Mouse (Mus musculus) liver, embryonic 16.5 days (tissue): ENCODE results near the gene Zfp523. TPM values are rescaled to one million over a fixed set of nuclear protein-coding genes. Genes with fewer than 3 reads are reported as not detected.
A peak's percentile ranks its signal among the peaks of the same experiment; 100 is the strongest.

Experiments used
- ATAC-seq: fragments of 200-750 bp; cut with Nextera tagmentation; 2 replicates; pipeline ENCODE4 v1.8.0; 2017; ENCODE audit warnings: low read depth, mild to moderate bottlenecking, moderate number of reproducible peaks, moderate library complexity
- H3K27ac ChIP-seq: fragments of 300-500 bp; sonication (generic); 2 replicates; pipeline ENCODE4 v1.5.1; 2014; ENCODE audit warnings: mild to moderate bottlenecking, low read length
- H3K27me3 ChIP-seq: fragments of 300-500 bp; sonication (generic); 2 replicates; pipeline ENCODE4 v1.6.1; 2014; ENCODE audit warnings: low read depth, low read length, mixed read lengths; ENCODE audit not compliant: control insufficient read depth, insufficient read depth
- H3K36me3 ChIP-seq: fragments of 300-500 bp; sonication (generic); 2 replicates; pipeline ENCODE4 v1.6.1; 2014; ENCODE audit warnings: mild to moderate bottlenecking; ENCODE audit not compliant: control insufficient read depth, insufficient read depth
- H3K4me1 ChIP-seq: fragments of 300-500 bp; sonication (generic); 2 replicates; pipeline ENCODE4 v1.6.1; 2014; ENCODE audit warnings: low read depth, low read length, mixed read lengths; ENCODE audit not compliant: control insufficient read depth
- H3K4me2 ChIP-seq: fragments of 300-500 bp; sonication (generic); 2 replicates; pipeline ENCODE4 v1.6.1; 2014; ENCODE audit warnings: low read depth, low read length, mixed read lengths
- H3K4me3 ChIP-seq: fragments of 300-500 bp; sonication (generic); 2 replicates; pipeline ENCODE4 v1.5.1; 2014; ENCODE audit warnings: low read depth, mild to moderate bottlenecking, low read length
- H3K9ac ChIP-seq: fragments of 300-500 bp; sonication (generic); 2 replicates; pipeline ENCODE4 v1.6.1; 2014; ENCODE audit warnings: low read depth, low read length
- H3K9me3 ChIP-seq: fragments of 300-500 bp; sonication (generic); replicated peaks from 2 replicates; pipeline ENCODE4 v1.6.1; 2016; ENCODE audit warnings: low read length; ENCODE audit not compliant: control insufficient read depth
- WGBS: fragments of 180-500 bp; shearing (Covaris S2); extraction: QIAGEN DNeasy Blood & Tissue Kit; methylation state at CpG from one replicate; pipeline ENCODE4 v1.1.7; 2014; ENCODE audit not compliant: insufficient replicate concordance; 5-methylcytosine and 5-hydroxymethylcytosine counted together
- polyA plus RNA-seq: library from polyadenylated mRNA; unstranded; fragments of >200 nt; fragmentation: Nextera tagmentation; extraction: Ambion mirVana; gene quantifications from 2 replicates; pipeline ENCODE4 v1.2.1, GENCODE M21; 2015

Gene Zfp523
- polyA plus RNA-seq, 1 experiment from 2014 or later: 6.2 TPM

- under 1% methylated on average over 52 of the region's 57 CpGs for WGBS
- peak within 1 kb of the TSS; percentile 92 for H3K4me2 ChIP-seq
- H3K4me1 ChIP-seq: peaks cover 34% of the 10 kb centered on the region
- ATAC-seq: peak; percentile 96
- H3K9me3 ChIP-seq: no peaks in the 10 kb centered on the region
- peak within 1 kb of the TSS; percentile 86 for H3K4me3 ChIP-seq
- H3K27ac ChIP-seq: peak within 1 kb of the TSS; percentile 62
- H3K27me3 ChIP-seq: no peaks in the 10 kb centered on the region
- peak within 1 kb of the TSS; percentile 93 for H3K9ac ChIP-seq
- no peaks in the 10 kb centered on the region for H3K36me3 ChIP-seq
Observed at GRCm38 (mm10) chr17:28232475-28233060, 55.6 kb downstream of the Zfp523 start, which contains the start of gene Ppard. Gene Ppard (plus strand): TSS chr17:28232700.

GRCm38 (mm10) chr17:28233091-28233731, 56.3 kb downstream of the Zfp523 start:
- peak; percentile 11 for ATAC-seq
- H3K4me3 ChIP-seq: peak overlapping the region; percentile 86
- WGBS: 3% methylated on average over 17 of the region's 17 CpGs
- H3K4me1 ChIP-seq: peaks cover 40% of the 10 kb centered on the region
- no peaks in the 10 kb centered on the region for H3K9me3 ChIP-seq
- H3K9ac ChIP-seq: peak overlapping the region; percentile 93
- H3K36me3 ChIP-seq: no peaks in the 10 kb centered on the region
- peak overlapping the region; percentile 92 for H3K4me2 ChIP-seq
- H3K27ac ChIP-seq: peak overlapping the region; percentile 62
- H3K27me3 ChIP-seq: no peaks in the 10 kb centered on the region

GRCm38 (mm10) chr17:28234641-28235040, 57.7 kb downstream of the Zfp523 start:
- Histone ChIP-seq H3K4me2 (no peak overlapping the region), H3K36me3 (no peaks in the 10 kb centered on the region), H3K9ac (no peak overlapping the region), H3K4me3 (no peak overlapping the region), H3K9me3 (no peaks in the 10 kb centered on the region), H3K27ac (no peak overlapping the region), H3K4me1 (peaks cover 46% of the 10 kb centered on the region), H3K27me3 (no peaks in the 10 kb centered on the region)
- no peak for ATAC-seq
- 88% methylated on average over 5 of the region's 5 CpGs for WGBS

- no peak for ATAC-seq
- Histone ChIP-seq H3K4me1 (peaks cover 48% of the 10 kb centered on the region), H3K27ac (no peak overlapping the region), H3K9me3 (no peaks in the 10 kb centered on the region), H3K36me3 (no peaks in the 10 kb centered on the region), H3K4me3 (no peak overlapping the region), H3K4me2 (peak overlapping the region; percentile 10; the same call in 1 of the 2 replicates), H3K27me3 (no peaks in the 10 kb centered on the region), H3K9ac (peak overlapping the region; percentile 35; the same call in 1 of the 2 replicates)
- WGBS: 73% methylated on average over 7 of the region's 7 CpGs
Observed at GRCm38 (mm10) chr17:28235982-28236635, 59.2 kb downstream of the Zfp523 start.

GRCm38 (mm10) chr17:28236636-28237015, 59.7 kb downstream of the Zfp523 start:
- Histone ChIP-seq H3K4me2 (peak overlapping the region; percentile 10; the same call in 1 of the 2 replicates), H3K9me3 (no peaks in the 10 kb centered on the region), H3K9ac (peak overlapping the region; percentile 35; the same call in 1 of the 2 replicates), H3K27me3 (no peaks in the 10 kb centered on the region), H3K4me3 (no peak overlapping the region), H3K4me1 (peaks cover 48% of the 10 kb centered on the region), H3K27ac (no peak overlapping the region), H3K36me3 (no peaks in the 10 kb centered on the region)
- WGBS: 64% methylated on average over 4 of the region's 4 CpGs
- peak; percentile 7; the same call in 1 of the 2 replicates for ATAC-seq

- Histone ChIP-seq H3K36me3 (no peaks in the 10 kb centered on the region), H3K4me3 (no peak overlapping the region), H3K4me1 (peaks cover 43% of the 10 kb centered on the region), H3K9ac (peak overlapping the region; percentile 49), H3K27me3 (no peaks in the 10 kb centered on the region), H3K9me3 (no peaks in the 10 kb centered on the region), H3K27ac (peak overlapping the region; percentile 58; the same call in 1 of the 2 replicates), H3K4me2 (peak overlapping the region; percentile 30)
- ATAC-seq: no peak
- 67% methylated on average over 5 of the region's 5 CpGs for WGBS
Observed at GRCm38 (mm10) chr17:28237362-28237761, 60.4 kb downstream of the Zfp523 start.

- Histone ChIP-seq H3K4me1 (peaks cover 43% of the 10 kb centered on the region), H3K36me3 (no peaks in the 10 kb centered on the region), H3K9me3 (no peaks in the 10 kb centered on the region), H3K27me3 (no peaks in the 10 kb centered on the region), H3K4me3 (no peak overlapping the region), H3K9ac (peak overlapping the region; percentile 49), H3K27ac (peak overlapping the region; percentile 58; the same call in 1 of the 2 replicates), H3K4me2 (peak overlapping the region; percentile 30)
- peak; percentile 70 for ATAC-seq
- WGBS: 34% methylated on average over 6 of the region's 6 CpGs
Observed at GRCm38 (mm10) chr17:28237874-28238273, 60.9 kb downstream of the Zfp523 start.

- WGBS: 78% methylated on average over 5 of the region's 5 CpGs
- no peak for ATAC-seq
- H3K9ac ChIP-seq: no peak overlapping the region
- H3K27me3 ChIP-seq: no peaks in the 10 kb centered on the region
- no peak overlapping the region for H3K4me2 ChIP-seq
- H3K4me1 ChIP-seq: peaks cover 40% of the 10 kb centered on the region
- H3K36me3 ChIP-seq: no peaks in the 10 kb centered on the region
- H3K27ac ChIP-seq: no peak overlapping the region
- no peaks in the 10 kb centered on the region for H3K9me3 ChIP-seq
- no peak overlapping the region for H3K4me3 ChIP-seq
Observed at GRCm38 (mm10) chr17:28240846-28241245, 63.9 kb downstream of the Zfp523 start.

- Histone ChIP-seq H3K4me3 (no peak overlapping the region), H3K4me1 (peaks cover 34% of the 10 kb centered on the region), H3K27ac (no peak overlapping the region), H3K27me3 (no peaks in the 10 kb centered on the region), H3K9ac (no peak overlapping the region), H3K4me2 (no peak overlapping the region), H3K36me3 (no peaks in the 10 kb centered on the region), H3K9me3 (no peaks in the 10 kb centered on the region)
- WGBS: 82% methylated on average over 6 of the region's 6 CpGs
- ATAC-seq: no peak
Observed at GRCm38 (mm10) chr17:28242296-28242695, 65.4 kb downstream of the Zfp523 start.
